Comparison of ENCODE assay signal across 8 mouse cellular contexts in genomic region chr11:107012324-107013017, GRCm38 (mm10). TPM values are rescaled to one million over a fixed set of nuclear protein-coding genes. Genes with fewer than 3 reads are reported as not detected.
DNase-seq lines count a peak whose midpoint lies in the region; ATAC-seq lines count a peak whose summit lies in the region.

No protein-coding gene starts in this region.

- H3K36me3 ChIP-seq in forebrain, embryonic 10.5 days (replicated peaks) = no peaks in the 10 kb centered on the region
- no peaks in the 10 kb centered on the region for H3K36me3 ChIP-seq in heart, embryonic 16.5 days (ENCODE audit: control insufficient read depth, insufficient read depth)
- no peaks in the 10 kb centered on the region for H3K36me3 ChIP-seq in liver, embryonic 15.5 days (replicated peaks)
- H3K36me3 ChIP-seq in neural tube, embryonic 12.5 days = no peaks in the 10 kb centered on the region

- peaks cover 13% of the 10 kb centered on the region for H3K4me1 ChIP-seq in forebrain, embryonic 10.5 days
- H3K4me1 ChIP-seq in heart, embryonic 16.5 days (ENCODE audit: control insufficient read depth, insufficient read depth, low read length) = peaks cover 6% of the 10 kb centered on the region
- peaks cover 20% of the 10 kb centered on the region for H3K4me1 ChIP-seq in liver, embryonic 15.5 days (replicated peaks)
- peaks cover 8% of the 10 kb centered on the region; the same call in 1 of the 2 replicates for H3K4me1 ChIP-seq in neural tube, embryonic 12.5 days

- H3K9ac ChIP-seq in heart, embryonic 16.5 days (ENCODE audit: low read length) = peak overlapping the region; percentile 89
- peak overlapping the region; percentile 78 for H3K9ac ChIP-seq in liver, embryonic 15.5 days
- peak overlapping the region; percentile 66 for H3K9ac ChIP-seq in neural tube, embryonic 12.5 days

- H3K4me3 ChIP-seq in forebrain, embryonic 10.5 days = peak overlapping the region; percentile 63
- H3K4me3 ChIP-seq in heart, embryonic 16.5 days (ENCODE audit: low read length) = peak overlapping the region; percentile 75
- peak overlapping the region; percentile 67 for H3K4me3 ChIP-seq in liver, embryonic 15.5 days (replicated peaks)
- peak overlapping the region; percentile 52 for H3K4me3 ChIP-seq in neural tube, embryonic 12.5 days

- WGBS in forebrain, embryonic 10.5 days = under 1% methylated on average over 37 of the region's 37 CpGs
- WGBS in heart, embryonic 16.5 days = under 1% methylated on average over 37 of the region's 37 CpGs
- under 1% methylated on average over 37 of the region's 37 CpGs for WGBS in liver, embryonic 15.5 days (ENCODE audit: insufficient replicate concordance)
- WGBS in neural tube, embryonic 12.5 days = under 1% methylated on average over 37 of the region's 37 CpGs

- peak; percentile 90 for ATAC-seq in CD4-positive, CD25-positive, alpha-beta regulatory T cell, adult 4 months
- peak; percentile 96 for ATAC-seq in heart, embryonic 16.5 days (replicated peaks; ENCODE audit: extremely low read depth, insufficient read depth, low FRiP score)
- peak; percentile 91 for ATAC-seq in liver, embryonic 15.5 days (ENCODE audit: insufficient read depth)
- peak; percentile 92 for ATAC-seq in neural tube, embryonic 12.5 days (ENCODE audit: low FRiP score, low read depth)

- H3K4me2 ChIP-seq in heart, embryonic 16.5 days (ENCODE audit: low read depth, low read length) = peak overlapping the region; percentile 72
- H3K4me2 ChIP-seq in liver, embryonic 15.5 days = peak overlapping the region; percentile 72
- peak overlapping the region; percentile 60 for H3K4me2 ChIP-seq in neural tube, embryonic 12.5 days (replicated peaks)

- no peaks in the 10 kb centered on the region for H3K27me3 ChIP-seq in forebrain, embryonic 10.5 days (ENCODE audit: poor library complexity, severe bottlenecking)
- H3K27me3 ChIP-seq in heart, embryonic 16.5 days (ENCODE audit: control insufficient read depth, insufficient read depth, low read length) = no peaks in the 10 kb centered on the region
- peaks cover 15% of the 10 kb centered on the region; the same call in 1 of the 2 replicates for H3K27me3 ChIP-seq in liver, embryonic 15.5 days
- no peaks in the 10 kb centered on the region for H3K27me3 ChIP-seq in neural tube, embryonic 12.5 days (replicated peaks)

- H3K27ac ChIP-seq in forebrain, embryonic 10.5 days = peak overlapping the region; percentile 91
- H3K27ac ChIP-seq in heart, embryonic 16.5 days (ENCODE audit: low read length) = peak overlapping the region; percentile 99
- H3K27ac ChIP-seq in liver, embryonic 15.5 days (replicated peaks) = peak overlapping the region; percentile 95
- H3K27ac ChIP-seq in neural tube, embryonic 12.5 days = peak overlapping the region; percentile 64

- H3K9me3 ChIP-seq in forebrain, embryonic 10.5 days = no peaks in the 10 kb centered on the region
- peaks cover 3% of the 10 kb centered on the region; the same call in 1 of the 2 replicates for H3K9me3 ChIP-seq in heart, embryonic 16.5 days (replicated peaks; ENCODE audit: control insufficient read depth, low read length)
- no peaks in the 10 kb centered on the region for H3K9me3 ChIP-seq in liver, embryonic 15.5 days (replicated peaks)
- H3K9me3 ChIP-seq in neural tube, embryonic 12.5 days = no peaks in the 10 kb centered on the region

- peak; percentile 97 for DNase-seq in c-Kit-negative CD71-positive TER-119-positive erythroid progenitor cells, embryonic 14.5 days (ENCODE audit: low read depth, low spot score)
- DNase-seq in forebrain, embryonic 10.5 days (ENCODE audit: extremely low spot score, low spot score) = peak; percentile 99
- peak; percentile 97 for DNase-seq in kidney, postnatal 36 days
- peak; percentile 91 for DNase-seq in telencephalon, adult 2 months (ENCODE audit: low read depth, low spot score)

RNA-seq across cellular contexts. Expression of gene 1810010H24Rik, which starts 13.0 kb away (rescaled TPM):
- polyA plus RNA-seq in CD4-positive, CD25-positive, alpha-beta regulatory T cell, adult 4 months (2017; shearing (Covaris generic)) = 1 to 10 TPM; 1.4 to 1.5 TPM
- polyA plus RNA-seq in forebrain, embryonic 10.5 days (2016; fragmentation: Nextera tagmentation; extraction: Ambion mirVana) = 1.4 and 1.7 TPM in 2 replicates
- polyA plus RNA-seq in heart, embryonic 16.5 days (2015; fragmentation: Nextera tagmentation; extraction: Ambion mirVana) = 1.6 and 3.7 TPM in 2 replicates
- polyA plus RNA-seq in liver, embryonic 15.5 days (2015; fragmentation: Nextera tagmentation; extraction: Ambion mirVana) = 4.5 and 5.6 TPM in 2 replicates
- polyA plus RNA-seq in neural tube, embryonic 12.5 days (2016; fragmentation: Nextera tagmentation; extraction: Ambion mirVana) = 5.2 and 5.5 TPM in 2 replicates

RNA-seq across cellular contexts. Expression of gene Kpna2, which starts 13.1 kb away (rescaled TPM):
- polyA plus RNA-seq in CD4-positive, CD25-positive, alpha-beta regulatory T cell, adult 4 months (2017; shearing (Covaris generic)) = 100 to 1,000 TPM; 115 to 134 TPM
- 799 and 813 TPM in 2 replicates for polyA plus RNA-seq in forebrain, embryonic 10.5 days (2016; fragmentation: Nextera tagmentation; extraction: Ambion mirVana)
- polyA plus RNA-seq in heart, embryonic 16.5 days (2015; fragmentation: Nextera tagmentation; extraction: Ambion mirVana) = 235 and 294 TPM in 2 replicates
- 246 and 250 TPM in 2 replicates for polyA plus RNA-seq in liver, embryonic 15.5 days (2015; fragmentation: Nextera tagmentation; extraction: Ambion mirVana)
- polyA plus RNA-seq in neural tube, embryonic 12.5 days (2016; fragmentation: Nextera tagmentation; extraction: Ambion mirVana) = 382 and 392 TPM in 2 replicates

Comparison
In these comparisons a context has a peak if more than half of its experiments do, and no peak if none do; other contexts are left out.
1. Peak in every context shown above with its lines: DNase-seq, ATAC-seq, H3K4me3 ChIP-seq and H3K27ac ChIP-seq.